Mouse (Mus musculus): Measurements from ENCODE around the gene Gm10447. TPM values are rescaled to one million over a fixed set of nuclear protein-coding genes. Genes with fewer than 3 reads are reported as not detected.

Gene Gm10447
- polyA plus RNA-seq, 1 experiment, result not detected

DNA sequence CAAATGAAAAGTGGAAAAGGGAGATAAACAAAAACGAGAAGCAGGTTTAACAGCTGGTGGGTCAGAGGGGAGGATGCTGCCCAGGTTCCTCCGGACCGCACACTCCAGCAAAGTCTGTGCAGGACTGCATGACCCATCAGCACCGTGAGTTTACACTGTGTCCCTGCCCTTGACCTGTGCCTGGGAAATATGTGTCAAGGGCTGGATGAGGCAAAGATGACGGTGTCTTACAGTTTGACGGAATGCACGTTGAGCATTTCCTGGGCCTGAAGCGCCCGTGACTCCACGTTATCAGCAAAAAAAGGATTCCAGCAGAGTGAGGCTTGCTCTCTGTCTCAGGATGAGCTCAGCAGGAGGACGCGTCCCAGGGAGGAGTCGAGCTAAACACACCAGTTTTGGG lies 11.3 kb downstream of the Gm10447 start:
- Histone ChIP-seq H3K4me3 (ENCODE audit: low read depth, low read length) (no peak overlapping the region), H3K4me1 (ENCODE audit: control insufficient read depth, insufficient read depth, insufficient read length, low read length) (peaks cover 21% of the 10 kb centered on the region; the same call in 1 of the 2 replicates), H3K27ac (ENCODE audit: insufficient read depth, low read depth, low read length) (no peak overlapping the region), H3K27me3 (ENCODE audit: control insufficient read depth, insufficient read depth, low read length) (no peaks in the 10 kb centered on the region), H3K36me3 (ENCODE audit: control insufficient read depth, insufficient read depth, low read length) (no peaks in the 10 kb centered on the region)
- TF ChIP-seq CTCF (IDR thresholded peaks at IDR 0.05; ENCODE audit: extremely low read depth, insufficient read length, insufficient replicate concordance, low read depth, low read length), result no peak
- no peak for TF ChIP-seq POLR2A (IDR thresholded peaks at IDR 0.05; ENCODE audit: low read depth, low read length)
- 88% methylated on average over 13 of the region's 13 CpGs for WGBS

DNA sequence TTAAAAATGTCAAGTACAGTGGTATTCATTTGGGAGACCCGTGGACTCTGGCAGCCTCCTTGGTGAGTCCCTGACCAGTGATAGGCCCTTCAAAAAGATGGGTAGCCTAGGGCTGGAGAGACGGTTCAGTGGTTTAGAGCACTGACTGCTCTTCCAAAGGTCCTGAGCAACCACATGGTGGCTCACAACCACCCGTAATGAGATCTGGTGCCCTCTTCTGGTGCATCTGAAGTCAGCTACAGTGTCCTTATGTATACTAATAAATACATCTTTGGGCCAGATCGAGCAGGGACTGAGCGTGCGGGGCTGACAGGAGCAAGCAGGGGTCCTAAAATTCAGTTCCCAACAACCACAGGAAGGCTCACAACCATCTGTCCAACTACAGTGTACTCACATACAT lies 13.0 kb downstream of the Gm10447 start:
- H3K27me3 ChIP-seq (ENCODE audit: control insufficient read depth, insufficient read depth, low read length), result no peaks in the 10 kb centered on the region
- TF ChIP-seq CTCF (IDR thresholded peaks at IDR 0.05; ENCODE audit: extremely low read depth, insufficient read length, insufficient replicate concordance, low read depth, low read length), result peak; percentile 57; the same call in 1 of the 2 replicates
- TF ChIP-seq POLR2A (IDR thresholded peaks at IDR 0.05; ENCODE audit: low read depth, low read length), result no peak
- WGBS, result 19% methylated on average over 6 of the region's 6 CpGs
- H3K27ac ChIP-seq (ENCODE audit: insufficient read depth, low read depth, low read length), result no peak overlapping the region
- no peak overlapping the region for H3K4me3 ChIP-seq (ENCODE audit: low read depth, low read length)
- H3K4me1 ChIP-seq (ENCODE audit: control insufficient read depth, insufficient read depth, insufficient read length, low read length), result peaks cover 9% of the 10 kb centered on the region; the same call in 1 of the 2 replicates
- H3K36me3 ChIP-seq (ENCODE audit: control insufficient read depth, insufficient read depth, low read length), result no peaks in the 10 kb centered on the region

DNA sequence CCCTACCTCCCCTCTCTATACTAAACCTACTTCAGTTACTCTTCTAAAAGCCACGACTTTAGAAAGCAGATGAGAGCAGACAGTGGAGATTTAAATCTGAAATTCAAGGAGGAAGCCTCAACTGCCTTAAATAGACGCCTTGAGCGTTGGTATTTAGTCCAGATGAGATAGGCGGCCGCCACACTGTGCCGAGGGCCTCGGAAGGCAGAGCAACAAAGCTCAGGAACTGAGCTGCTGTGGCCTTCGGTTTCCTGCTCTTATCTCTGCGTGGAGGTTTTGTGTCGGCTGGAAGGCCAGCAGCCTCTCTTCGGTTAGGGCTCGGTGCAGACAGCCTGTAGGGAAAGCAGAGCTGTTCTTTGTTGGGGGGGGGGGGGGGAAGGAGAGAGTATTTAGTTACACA lies 15.0 kb downstream of the Gm10447 start:
- H3K27me3 ChIP-seq (ENCODE audit: control insufficient read depth, insufficient read depth, low read length), result no peaks in the 10 kb centered on the region
- H3K4me3 ChIP-seq (ENCODE audit: low read depth, low read length), result no peak overlapping the region
- 27% methylated on average over 12 of the region's 12 CpGs for WGBS
- peaks cover 2% of the 10 kb centered on the region; the same call in 1 of the 2 replicates for H3K4me1 ChIP-seq (ENCODE audit: control insufficient read depth, insufficient read depth, insufficient read length, low read length)
- no peaks in the 10 kb centered on the region for H3K36me3 ChIP-seq (ENCODE audit: control insufficient read depth, insufficient read depth, low read length)
- no peak overlapping the region for H3K27ac ChIP-seq (ENCODE audit: insufficient read depth, low read depth, low read length)
- TF ChIP-seq CTCF (IDR thresholded peaks at IDR 0.05; ENCODE audit: extremely low read depth, insufficient read length, insufficient replicate concordance, low read depth, low read length), result no peak
- no peak for TF ChIP-seq POLR2A (IDR thresholded peaks at IDR 0.05; ENCODE audit: low read depth, low read length)

DNA sequence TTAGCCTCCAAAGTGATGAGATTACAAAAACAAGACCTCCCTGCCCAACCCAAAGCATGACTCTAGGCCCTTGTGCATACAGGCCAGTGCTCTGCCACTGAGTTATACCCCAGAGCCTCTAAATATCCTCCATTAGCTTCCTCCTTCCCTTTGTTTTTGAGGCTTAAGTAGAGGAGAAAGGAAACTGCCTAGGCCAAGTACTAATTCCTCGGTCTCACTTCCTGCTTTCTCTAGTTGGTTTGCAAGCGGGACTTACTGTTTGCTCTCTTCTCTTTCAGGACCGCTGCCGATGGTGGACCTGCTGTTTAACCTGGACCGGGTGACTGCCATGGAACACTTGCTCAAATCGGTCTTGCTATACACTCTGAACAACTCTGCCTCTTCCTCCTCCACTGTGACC lies 20.6 kb downstream of the Gm10447 start:
- no peak overlapping the region for H3K4me3 ChIP-seq (ENCODE audit: low read depth, low read length)
- 87% methylated on average over 6 of the region's 6 CpGs for WGBS
- TF ChIP-seq CTCF (IDR thresholded peaks at IDR 0.05; ENCODE audit: extremely low read depth, insufficient read length, insufficient replicate concordance, low read depth, low read length) (no peak), POLR2A (IDR thresholded peaks at IDR 0.05; ENCODE audit: low read depth, low read length) (no peak)

DNA sequence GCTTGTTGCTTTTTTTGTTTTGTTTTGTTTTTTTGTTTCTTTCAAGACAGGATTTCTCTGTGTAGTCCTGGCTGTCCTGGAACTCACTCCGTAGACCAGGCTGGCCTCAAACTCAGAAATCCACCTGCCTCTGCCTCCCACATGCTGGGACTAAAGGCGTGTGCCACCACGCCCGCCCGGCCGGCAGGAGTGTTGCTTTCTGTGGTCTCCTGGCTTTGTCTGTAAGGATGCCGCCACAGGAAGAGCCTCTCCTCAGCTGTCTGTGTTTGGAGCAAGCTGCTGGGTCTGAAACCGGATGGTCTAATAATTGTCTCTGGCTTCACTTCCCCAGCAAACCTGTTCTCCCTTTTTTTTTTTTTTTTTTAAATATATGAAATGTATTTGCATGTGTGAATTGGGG lies 21.4 kb downstream of the Gm10447 start:
- TF ChIP-seq CTCF (IDR thresholded peaks at IDR 0.05; ENCODE audit: extremely low read depth, insufficient read length, insufficient replicate concordance, low read depth, low read length), result no peak
- no peak for TF ChIP-seq POLR2A (IDR thresholded peaks at IDR 0.05; ENCODE audit: low read depth, low read length)
- Histone ChIP-seq H3K4me1 (ENCODE audit: control insufficient read depth, insufficient read depth, insufficient read length, low read length) (peaks cover 8% of the 10 kb centered on the region; the same call in 1 of the 2 replicates), H3K27ac (ENCODE audit: insufficient read depth, low read depth, low read length) (no peak overlapping the region), H3K4me3 (ENCODE audit: low read depth, low read length) (no peak overlapping the region), H3K36me3 (ENCODE audit: control insufficient read depth, insufficient read depth, low read length) (no peaks in the 10 kb centered on the region), H3K27me3 (ENCODE audit: control insufficient read depth, insufficient read depth, low read length) (no peaks in the 10 kb centered on the region)
- 77% methylated on average over 8 of the region's 8 CpGs for WGBS

More for the DNA sequence above, 20.6 kb downstream of the Gm10447 start:
- no peak overlapping the region for H3K27ac ChIP-seq (ENCODE audit: insufficient read depth, low read depth, low read length)
- H3K27me3 ChIP-seq (ENCODE audit: control insufficient read depth, insufficient read depth, low read length), result no peaks in the 10 kb centered on the region
- H3K36me3 ChIP-seq (ENCODE audit: control insufficient read depth, insufficient read depth, low read length), result no peaks in the 10 kb centered on the region
- peaks cover 8% of the 10 kb centered on the region; the same call in 1 of the 2 replicates for H3K4me1 ChIP-seq (ENCODE audit: control insufficient read depth, insufficient read depth, insufficient read length, low read length)

DNA sequence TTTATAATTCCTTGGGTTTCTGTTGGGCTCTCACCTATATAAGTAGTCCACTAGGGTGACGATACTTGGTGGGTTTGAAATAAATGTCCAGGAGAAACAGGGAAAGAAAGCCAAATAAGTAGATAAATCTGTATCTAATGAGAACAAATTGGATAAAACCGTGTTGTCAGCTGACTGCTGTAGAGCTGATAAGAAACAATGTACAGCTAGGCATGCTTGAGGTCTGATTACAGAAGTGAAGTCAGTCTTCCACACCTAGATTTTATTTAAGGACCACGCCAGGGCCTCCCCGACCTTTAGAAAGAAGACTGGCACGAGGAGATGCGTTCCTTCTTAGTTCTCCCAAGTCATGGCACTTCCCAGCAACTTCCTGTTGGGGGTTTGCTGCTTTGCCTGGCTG lies 23.9 kb downstream of the Gm10447 start:
- H3K27me3 ChIP-seq (ENCODE audit: control insufficient read depth, insufficient read depth, low read length), result no peaks in the 10 kb centered on the region
- H3K4me3 ChIP-seq (ENCODE audit: low read depth, low read length), result no peak overlapping the region
- 24% methylated on average over 6 of the region's 6 CpGs for WGBS
- H3K36me3 ChIP-seq (ENCODE audit: control insufficient read depth, insufficient read depth, low read length), result peaks cover 9% of the 10 kb centered on the region
- H3K4me1 ChIP-seq (ENCODE audit: control insufficient read depth, insufficient read depth, insufficient read length, low read length), result peaks cover 19% of the 10 kb centered on the region
- H3K27ac ChIP-seq (ENCODE audit: insufficient read depth, low read depth, low read length), result no peak overlapping the region
- no peak for TF ChIP-seq CTCF (IDR thresholded peaks at IDR 0.05; ENCODE audit: extremely low read depth, insufficient read length, insufficient replicate concordance, low read depth, low read length)
- no peak for TF ChIP-seq POLR2A (IDR thresholded peaks at IDR 0.05; ENCODE audit: low read depth, low read length)

DNA sequence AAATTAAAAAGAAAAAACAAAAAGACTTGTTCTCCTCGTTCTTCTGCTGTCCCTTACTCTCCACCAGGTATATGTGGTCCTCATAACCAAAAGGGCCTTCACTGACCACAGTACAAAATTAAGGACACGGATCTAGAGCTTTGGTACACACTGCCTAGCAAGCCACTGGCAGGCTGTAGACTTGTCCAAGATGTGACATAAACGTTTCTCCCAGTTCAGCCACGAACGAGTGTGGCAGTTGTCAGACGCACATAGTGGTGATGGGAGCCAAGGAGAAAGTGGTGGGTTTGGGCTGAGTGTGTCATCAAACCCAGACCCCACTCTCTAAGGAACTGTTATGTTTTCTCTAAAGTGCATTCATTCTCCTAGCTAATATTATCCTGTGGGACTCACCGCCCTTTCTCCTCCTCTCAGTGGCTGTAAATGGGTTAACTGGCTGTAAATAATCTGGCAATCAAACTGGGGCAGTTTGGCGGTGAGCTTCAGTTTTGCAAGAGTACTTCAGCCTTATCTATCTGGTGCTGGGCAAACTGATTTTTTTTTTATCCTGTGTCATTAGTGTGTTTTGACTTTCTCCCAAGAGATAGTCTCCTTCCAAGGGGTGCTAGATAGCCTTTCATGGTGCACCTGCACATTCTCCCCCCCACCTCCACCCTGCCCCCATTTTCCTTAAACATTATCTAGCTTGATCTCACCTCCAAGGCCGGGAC lies 25.4 kb downstream of the Gm10447 start:
- no peaks in the 10 kb centered on the region for H3K27me3 ChIP-seq (ENCODE audit: control insufficient read depth, insufficient read depth, low read length)
- peak overlapping the region; percentile 88 for H3K27ac ChIP-seq (ENCODE audit: insufficient read depth, low read depth, low read length)
- peaks cover 12% of the 10 kb centered on the region for H3K36me3 ChIP-seq (ENCODE audit: control insufficient read depth, insufficient read depth, low read length)
- H3K4me3 ChIP-seq (ENCODE audit: low read depth, low read length), result peak overlapping the region; percentile 96
- 4% methylated on average over 9 of the region's 9 CpGs for WGBS
- TF ChIP-seq CTCF (IDR thresholded peaks at IDR 0.05; ENCODE audit: extremely low read depth, insufficient read length, insufficient replicate concordance, low read depth, low read length) (no peak), POLR2A (IDR thresholded peaks at IDR 0.05; ENCODE audit: low read depth, low read length) (no peak)
- H3K4me1 ChIP-seq (ENCODE audit: control insufficient read depth, insufficient read depth, insufficient read length, low read length), result peaks cover 23% of the 10 kb centered on the region

Data from small intestine, adult 2 months (tissue).